Mouse (Mus musculus): ENCODE data around the gene Dnm2. TPM values are rescaled to one million over a fixed set of nuclear protein-coding genes. Genes with fewer than 3 reads are reported as not detected.

Gene Dnm2
- polyA plus RNA-seq, 1 experiment: 67.9 TPM

GRCm38 (mm10) chr9:21451391-21451790 is 26.7 kb downstream of the Dnm2 start:
- Histone ChIP-seq H3K27ac (ENCODE audit: insufficient read depth, low read length) (peak overlapping the region; percentile 85), H3K4me3 (ENCODE audit: insufficient read depth, low read length) (no peak overlapping the region), H3K4me1 (ENCODE audit: control insufficient read depth, insufficient read depth, low read length) (peaks cover 12% of the 10 kb centered on the region)
- TF ChIP-seq CTCF (IDR thresholded peaks at IDR 0.05; ENCODE audit: extremely low read depth, insufficient read depth, low read length) (no peak), POLR2A (IDR thresholded peaks at IDR 0.05; ENCODE audit: extremely low read depth, insufficient read depth, low read length) (no peak)

DNA sequence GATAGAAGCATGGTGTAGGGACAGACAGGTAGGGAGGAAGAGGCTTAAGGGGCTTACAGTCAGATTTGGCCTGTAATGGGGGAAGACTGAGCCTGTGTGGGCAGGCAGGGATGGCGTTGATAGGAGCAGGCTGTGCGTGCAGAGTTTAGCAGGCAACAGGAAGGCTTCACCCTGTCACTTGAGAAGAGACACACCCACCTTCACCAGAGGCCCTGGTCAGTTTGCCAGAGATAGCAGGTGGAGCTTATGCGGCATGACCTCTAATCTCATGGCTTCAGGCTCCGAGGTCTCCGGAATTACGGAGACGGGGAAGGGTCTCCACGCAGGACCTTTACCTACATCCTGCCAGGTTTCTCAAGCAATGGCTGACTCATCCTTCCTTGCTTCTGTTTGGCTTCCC is 27.2 kb downstream of the Dnm2 start:
- TF ChIP-seq POLR2A (IDR thresholded peaks at IDR 0.05; ENCODE audit: extremely low read depth, insufficient read depth, low read length) (no peak), CTCF (IDR thresholded peaks at IDR 0.05; ENCODE audit: extremely low read depth, insufficient read depth, low read length) (no peak)
- H3K27ac ChIP-seq (ENCODE audit: insufficient read depth, low read length): peak overlapping the region; percentile 85
- no peak overlapping the region for H3K4me3 ChIP-seq (ENCODE audit: insufficient read depth, low read length)
- H3K4me1 ChIP-seq (ENCODE audit: control insufficient read depth, insufficient read depth, low read length): peaks cover 11% of the 10 kb centered on the region

- TF ChIP-seq CTCF (IDR thresholded peaks at IDR 0.05; ENCODE audit: extremely low read depth, insufficient read depth, low read length): no peak
- no peak for TF ChIP-seq POLR2A (IDR thresholded peaks at IDR 0.05; ENCODE audit: extremely low read depth, insufficient read depth, low read length)
- Histone ChIP-seq H3K4me1 (ENCODE audit: control insufficient read depth, insufficient read depth, low read length) (peaks cover 10% of the 10 kb centered on the region), H3K27ac (ENCODE audit: insufficient read depth, low read length) (0 out of 2 replicates have a peak overlapping the region, but pooled peaks have one; percentile 6), H3K4me3 (ENCODE audit: insufficient read depth, low read length) (no peak overlapping the region)
These were observed 28.3 kb downstream of the Dnm2 start for GRCm38 (mm10) chr9:21453003-21453402.

- no peak overlapping the region for H3K27ac ChIP-seq (ENCODE audit: insufficient read depth, low read length)
- no peak for TF ChIP-seq CTCF (IDR thresholded peaks at IDR 0.05; ENCODE audit: extremely low read depth, insufficient read depth, low read length)
- TF ChIP-seq POLR2A (IDR thresholded peaks at IDR 0.05; ENCODE audit: extremely low read depth, insufficient read depth, low read length): no peak
- H3K4me3 ChIP-seq (ENCODE audit: insufficient read depth, low read length): no peak overlapping the region
These were observed 28.8 kb downstream of the Dnm2 start for GRCm38 (mm10) chr9:21453459-21453858.

GRCm38 (mm10) chr9:21454556-21454955 is 29.8 kb downstream of the Dnm2 start:
- Histone ChIP-seq H3K27ac (ENCODE audit: insufficient read depth, low read length) (no peak overlapping the region), H3K4me1 (ENCODE audit: control insufficient read depth, insufficient read depth, low read length) (peaks cover 9% of the 10 kb centered on the region), H3K4me3 (ENCODE audit: insufficient read depth, low read length) (no peak overlapping the region)
- TF ChIP-seq POLR2A (IDR thresholded peaks at IDR 0.05; ENCODE audit: extremely low read depth, insufficient read depth, low read length) (no peak), CTCF (IDR thresholded peaks at IDR 0.05; ENCODE audit: extremely low read depth, insufficient read depth, low read length) (no peak)

More at GRCm38 (mm10) chr9:21453459-21453858, 28.8 kb downstream of the Dnm2 start:
- H3K4me1 ChIP-seq (ENCODE audit: control insufficient read depth, insufficient read depth, low read length): peaks cover 10% of the 10 kb centered on the region

DNA sequence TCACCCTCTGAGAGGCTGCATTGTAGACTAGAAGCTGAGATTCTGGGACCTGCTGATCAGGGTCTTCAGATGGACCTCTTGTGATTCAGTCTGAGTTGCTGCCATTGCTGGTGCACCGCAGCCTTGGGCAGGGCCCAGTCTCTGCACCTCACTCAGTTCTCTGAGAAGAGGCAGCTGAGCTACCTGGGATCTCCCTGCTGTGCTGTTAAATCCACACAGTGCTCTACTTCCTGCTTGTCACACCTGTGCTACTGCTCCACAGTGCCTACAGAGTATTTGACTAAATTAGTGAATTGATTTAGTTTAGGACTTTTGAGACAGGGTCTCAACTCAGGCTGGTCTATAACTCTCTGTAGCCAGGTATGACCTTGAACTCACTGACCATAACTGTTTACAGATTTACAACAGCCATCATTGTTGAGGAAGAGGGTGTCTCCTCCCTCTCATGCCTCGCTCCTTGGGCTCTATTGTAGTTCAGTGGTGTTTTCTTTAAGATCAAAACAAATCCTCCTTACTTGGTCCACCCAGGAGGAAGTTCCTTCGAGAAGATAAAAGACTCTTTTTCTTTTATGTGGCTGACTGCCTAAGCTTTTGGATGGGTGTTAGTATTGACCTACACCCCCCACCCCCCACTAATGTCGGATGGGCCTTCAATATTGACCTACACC is 30.5 kb downstream of the Dnm2 start:
- peak overlapping the region; percentile 67; the same call in 1 of the 2 replicates for H3K27ac ChIP-seq (ENCODE audit: insufficient read depth, low read length)
- peaks cover 7% of the 10 kb centered on the region for H3K4me1 ChIP-seq (ENCODE audit: control insufficient read depth, insufficient read depth, low read length)

DNA sequence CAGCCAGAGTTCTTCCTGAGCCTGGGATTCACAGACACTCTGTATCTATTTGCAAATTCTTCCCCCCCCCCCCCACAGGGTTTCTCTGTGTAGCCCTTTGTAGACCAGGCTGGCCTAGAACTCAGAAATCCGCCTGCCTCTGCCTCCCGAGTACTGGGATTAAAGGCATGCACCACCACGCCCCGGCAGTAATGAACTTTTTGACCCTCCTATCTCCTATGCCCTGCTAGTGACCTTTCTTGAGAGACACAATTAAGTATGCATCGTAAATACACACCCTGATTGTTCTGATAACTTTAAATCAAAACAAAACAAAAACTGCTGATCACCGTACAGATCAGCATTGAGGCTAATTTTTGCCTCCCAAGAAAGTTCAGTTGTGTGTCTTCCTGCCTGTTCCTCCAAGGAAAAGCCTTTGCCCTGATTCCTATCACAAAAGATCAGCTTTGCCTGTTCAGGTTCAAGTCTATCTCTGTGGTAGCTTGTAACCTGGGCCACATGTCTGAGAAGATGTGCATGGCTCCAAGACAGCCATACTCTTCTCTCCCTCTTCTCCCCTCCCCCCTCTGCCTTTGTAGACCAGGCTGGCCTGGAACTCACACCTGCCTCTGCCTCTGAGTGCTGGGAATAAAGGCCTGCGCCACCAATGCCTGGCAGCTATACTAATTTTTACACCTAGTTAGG is 31.7 kb downstream of the Dnm2 start:
- Histone ChIP-seq H3K27ac (ENCODE audit: insufficient read depth, low read length) (0 out of 2 replicates have a peak overlapping the region, but pooled peaks have one; percentile 4), H3K4me1 (ENCODE audit: control insufficient read depth, insufficient read depth, low read length) (peaks cover 7% of the 10 kb centered on the region), H3K4me3 (ENCODE audit: insufficient read depth, low read length) (no peak overlapping the region)
- TF ChIP-seq POLR2A (IDR thresholded peaks at IDR 0.05; ENCODE audit: extremely low read depth, insufficient read depth, low read length): no peak
- no peak for TF ChIP-seq CTCF (IDR thresholded peaks at IDR 0.05; ENCODE audit: extremely low read depth, insufficient read depth, low read length)

More for the DNA sequence above, 30.5 kb downstream of the Dnm2 start:
- no peak overlapping the region for H3K4me3 ChIP-seq (ENCODE audit: insufficient read depth, low read length)
- no peak for TF ChIP-seq CTCF (IDR thresholded peaks at IDR 0.05; ENCODE audit: extremely low read depth, insufficient read depth, low read length)
- TF ChIP-seq POLR2A (IDR thresholded peaks at IDR 0.05; ENCODE audit: extremely low read depth, insufficient read depth, low read length): no peak

DNA sequence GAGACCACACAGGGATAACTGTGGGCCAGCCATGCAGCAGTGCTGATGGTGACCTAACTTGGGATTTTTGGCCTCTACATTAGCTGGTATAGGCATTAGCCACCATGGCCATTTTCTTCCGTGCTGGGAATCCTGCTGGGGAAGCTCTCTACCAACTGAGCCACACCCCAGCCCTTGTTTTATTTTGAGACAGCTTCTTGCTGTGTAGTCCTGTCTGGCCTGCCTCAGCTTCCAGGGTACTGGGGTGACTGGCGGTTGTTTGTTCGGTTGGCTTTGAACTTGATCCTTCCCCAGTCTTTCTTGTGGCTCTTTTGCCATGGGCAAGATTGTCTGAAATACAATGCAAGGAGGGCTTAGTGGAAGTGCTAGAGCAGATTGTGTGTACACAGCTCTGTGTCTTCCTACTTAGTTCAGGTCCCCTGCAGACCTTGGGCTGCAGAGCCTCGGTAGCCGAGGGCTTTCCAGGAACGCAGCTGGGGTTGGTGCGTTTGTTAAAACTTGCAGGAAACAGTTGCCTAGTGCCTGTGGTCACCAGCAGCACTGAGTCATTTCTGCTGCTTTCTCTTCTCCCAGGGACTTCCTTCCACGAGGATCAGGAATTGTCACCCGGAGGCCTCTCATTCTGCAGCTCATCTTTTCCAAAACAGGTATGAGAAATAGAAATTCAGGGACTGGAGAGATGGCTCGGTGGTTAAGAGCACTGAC is 32.4 kb downstream of the Dnm2 start:
- Histone ChIP-seq H3K27ac (ENCODE audit: insufficient read depth, low read length) (no peak overlapping the region), H3K4me1 (ENCODE audit: control insufficient read depth, insufficient read depth, low read length) (peaks cover 3% of the 10 kb centered on the region; the same call in 1 of the 2 replicates), H3K4me3 (ENCODE audit: insufficient read depth, low read length) (no peak overlapping the region)
- TF ChIP-seq POLR2A (IDR thresholded peaks at IDR 0.05; ENCODE audit: extremely low read depth, insufficient read depth, low read length) (no peak), CTCF (IDR thresholded peaks at IDR 0.05; ENCODE audit: extremely low read depth, insufficient read depth, low read length) (no peak)

DNA sequence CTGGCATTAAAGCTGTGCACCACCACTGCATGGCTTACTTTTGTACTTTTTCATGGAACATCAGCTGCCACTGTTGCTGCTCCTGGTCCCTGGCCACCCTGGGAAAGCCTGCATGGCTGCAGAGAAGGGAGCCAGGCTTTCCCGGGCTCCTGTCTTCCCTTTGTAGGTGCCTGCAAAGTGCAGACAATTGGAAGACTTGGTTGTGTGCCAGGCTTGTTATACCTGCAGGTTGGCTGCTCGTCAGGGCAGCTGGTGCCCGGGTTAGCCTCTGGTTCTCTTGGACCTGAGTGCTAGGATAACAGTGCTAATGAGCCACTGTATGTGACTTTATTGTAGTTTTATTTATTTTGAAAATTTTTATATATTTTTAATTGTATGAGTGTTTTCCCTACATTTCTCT is 34.1 kb downstream of the Dnm2 start:
- no peak overlapping the region for H3K27ac ChIP-seq (ENCODE audit: insufficient read depth, low read length)
- H3K4me1 ChIP-seq (ENCODE audit: control insufficient read depth, insufficient read depth, low read length): peaks cover 14% of the 10 kb centered on the region
- no peak for TF ChIP-seq POLR2A (IDR thresholded peaks at IDR 0.05; ENCODE audit: extremely low read depth, insufficient read depth, low read length)
- no peak for TF ChIP-seq CTCF (IDR thresholded peaks at IDR 0.05; ENCODE audit: extremely low read depth, insufficient read depth, low read length)
- no peak overlapping the region for H3K4me3 ChIP-seq (ENCODE audit: insufficient read depth, low read length)
